In genomic region chr10:66853258-66853657, GRCm38 (mm10) we compare ENCODE assay signal across 8 mouse cellular contexts.
DNase-seq lines count a peak whose midpoint lies in the region; ATAC-seq and TF ChIP-seq lines count a peak whose summit lies in the region.

No protein-coding gene starts in this region.

- WGBS in heart, embryonic 12.5 days: 9% methylated on average over 13 of the region's 13 CpGs
- 6% methylated on average over 13 of the region's 13 CpGs for WGBS in liver, embryonic 12.5 days (ENCODE audit: insufficient replicate concordance)

- peaks cover 9% of the 10 kb centered on the region for H3K4me1 ChIP-seq in embryonic fibroblast, embryonic 13.5 days (ENCODE audit: control insufficient read depth, insufficient read depth, low read length)
- no peaks in the 10 kb centered on the region for H3K4me1 ChIP-seq in heart, embryonic 12.5 days (replicated peaks)
- 0 out of 2 replicates have a peak, but pooled peaks cover 2% of the 10 kb centered on the region for H3K4me1 ChIP-seq in liver, embryonic 12.5 days

- ATAC-seq in heart, embryonic 12.5 days (ENCODE audit: insufficient number of reproducible peaks, low FRiP score): no peak
- no peak for ATAC-seq in liver, embryonic 12.5 days

- H3K27me3 ChIP-seq in heart, embryonic 12.5 days (replicated peaks): no peaks in the 10 kb centered on the region
- H3K27me3 ChIP-seq in liver, embryonic 12.5 days (replicated peaks): no peaks in the 10 kb centered on the region
- no peaks in the 10 kb centered on the region; the same call in 1 of the 2 replicates for H3K27me3 ChIP-seq in splenic B cell, adult 2 months (ENCODE audit: control insufficient read depth, insufficient read depth, low read length, poor library complexity, severe bottlenecking)

- H3K9me3 ChIP-seq in heart, embryonic 12.5 days (replicated peaks): peaks cover 5% of the 10 kb centered on the region; the same call in 1 of the 2 replicates
- H3K9me3 ChIP-seq in liver, embryonic 12.5 days (replicated peaks): no peaks in the 10 kb centered on the region

- no peak overlapping the region for H3K9ac ChIP-seq in heart, embryonic 12.5 days
- H3K9ac ChIP-seq in liver, embryonic 12.5 days: no peak overlapping the region

- peak overlapping the region; percentile 46 for H3K4me2 ChIP-seq in heart, embryonic 12.5 days
- H3K4me2 ChIP-seq in liver, embryonic 12.5 days: peak overlapping the region; percentile 31

- DNase-seq in CD4-positive helper T cell, adult 2 months (ENCODE audit: low read depth, low spot score): peak; percentile 76
- peak; percentile 90 for DNase-seq in brain, adult 2 months (ENCODE audit: low read depth, low spot score)
- peak; percentile 91 for DNase-seq in kidney, postnatal 10 days
- peak; percentile 87 for DNase-seq in naive thymus-derived CD4-positive, alpha-beta T cell, adult 2 months (ENCODE audit: low read depth)
- peak; percentile 85 for DNase-seq in splenic B cell, adult 2 months (ENCODE audit: low read depth, low spot score)

- H3K27ac ChIP-seq in embryonic fibroblast, embryonic 13.5 days (ENCODE audit: insufficient read depth, low read length): peak overlapping the region; percentile 51
- no peak overlapping the region for H3K27ac ChIP-seq in heart, embryonic 12.5 days (ENCODE audit: poor library complexity, severe bottlenecking)
- H3K27ac ChIP-seq in liver, embryonic 12.5 days: no peak overlapping the region

- no peaks in the 10 kb centered on the region for H3K36me3 ChIP-seq in heart, embryonic 12.5 days
- H3K36me3 ChIP-seq in liver, embryonic 12.5 days: no peaks in the 10 kb centered on the region
- no peaks in the 10 kb centered on the region for H3K36me3 ChIP-seq in splenic B cell, adult 2 months (ENCODE audit: control insufficient read depth, insufficient read depth, low read length, poor library complexity, severe bottlenecking)

- no peak overlapping the region for H3K4me3 ChIP-seq in embryonic fibroblast, embryonic 13.5 days (ENCODE audit: insufficient read depth, low read length)
- no peak overlapping the region; the same call in 1 of the 2 replicates for H3K4me3 ChIP-seq in heart, embryonic 12.5 days
- H3K4me3 ChIP-seq in liver, embryonic 12.5 days: no peak overlapping the region

- no peak for TF ChIP-seq CTCF in embryonic fibroblast, embryonic 13.5 days (IDR thresholded peaks at IDR 0.05; ENCODE audit: borderline replicate concordance, insufficient read depth, low read length)

- no peak for TF ChIP-seq POLR2A in embryonic fibroblast, embryonic 13.5 days (IDR thresholded peaks at IDR 0.05; ENCODE audit: low read depth, low read length)
